Comparison of ENCODE assay signal across 7 mouse cellular contexts in the genomic region with DNA sequence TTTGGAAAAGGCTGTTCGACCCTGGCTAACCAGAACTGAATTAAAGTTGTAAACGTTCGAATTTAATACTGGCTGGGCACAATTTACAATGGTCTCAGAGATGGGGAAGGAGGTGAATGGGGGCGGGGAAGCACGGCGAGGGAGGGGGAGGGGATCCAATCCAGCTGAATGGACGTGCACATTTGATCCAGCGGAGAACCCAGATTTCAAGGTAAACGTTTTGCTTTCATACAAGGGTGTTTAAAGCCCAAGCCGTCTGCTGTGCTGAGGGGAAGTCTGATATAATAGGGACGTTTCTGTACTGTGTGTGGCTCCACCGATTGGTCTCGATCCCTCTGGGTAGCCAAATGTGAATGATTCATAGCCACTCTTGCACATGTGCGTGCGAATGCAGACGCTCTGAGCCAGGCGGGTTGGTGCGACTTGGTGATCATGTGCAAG. TPM values are rescaled to one million over a fixed set of nuclear protein-coding genes. Genes with fewer than 3 reads are reported as not detected.
DNase-seq lines count a peak whose midpoint lies in the region; ATAC-seq and TF ChIP-seq lines count a peak whose summit lies in the region.

No protein-coding gene starts in this region.

- peak overlapping the region; percentile 92 for H3K9ac ChIP-seq in forebrain, embryonic 14.5 days (ENCODE audit: low read length)
- H3K9ac ChIP-seq in neural tube, embryonic 13.5 days, result peak overlapping the region; percentile 95

- no peak for TF ChIP-seq CTCF in G1E (IDR thresholded peaks at IDR 0.05; ENCODE audit: low read depth, low read length)

- H3K4me3 ChIP-seq in G1E (ENCODE audit: low read depth, low read length), result peak overlapping the region; percentile 94
- H3K4me3 ChIP-seq in forebrain, embryonic 14.5 days (ENCODE audit: low read depth, low read length), result peak overlapping the region; percentile 73
- peak overlapping the region; percentile 86 for H3K4me3 ChIP-seq in neural tube, embryonic 13.5 days

- H3K27me3 ChIP-seq in G1E (ENCODE audit: insufficient read depth, low read length), result no peaks in the 10 kb centered on the region
- H3K27me3 ChIP-seq in forebrain, embryonic 14.5 days (replicated peaks; ENCODE audit: control insufficient read depth, insufficient read depth, low read length), result 0 out of 2 replicates have a peak, but pooled peaks cover 3% of the 10 kb centered on the region
- H3K27me3 ChIP-seq in neural tube, embryonic 13.5 days, result peaks cover 7% of the 10 kb centered on the region; the same call in 1 of the 2 replicates

- DNase-seq in G1E (ENCODE audit: low spot score), result peak; percentile 29
- DNase-seq in brain, adult 2 months (ENCODE audit: low read depth, low spot score), result peak; percentile 87
- peak; percentile 70 for DNase-seq in forebrain, embryonic 14.5 days (ENCODE audit: low spot score)
- peak; percentile 48 to 51 for DNase-seq in left cerebral cortex, adult 18-20 months (ENCODE audit: low spot score in 2 of 2)
- no peak for DNase-seq in ovary, postnatal 10 days (ENCODE audit: low spot score)

- H3K27ac ChIP-seq in forebrain, embryonic 14.5 days (ENCODE audit: low read depth, low read length), result peak overlapping the region; percentile 97
- H3K27ac ChIP-seq in neural tube, embryonic 13.5 days (replicated peaks), result peak overlapping the region; percentile 98

- H3K9me3 ChIP-seq in G1E (replicated peaks), result no peaks in the 10 kb centered on the region
- no peaks in the 10 kb centered on the region for H3K9me3 ChIP-seq in forebrain, embryonic 14.5 days (replicated peaks; ENCODE audit: control insufficient read depth, low read length)
- no peaks in the 10 kb centered on the region for H3K9me3 ChIP-seq in neural tube, embryonic 13.5 days

- no peak for ATAC-seq in G1E (ENCODE audit: extremely low read depth, insufficient number of reproducible peaks, low FRiP score, poor library complexity, severe bottlenecking)
- ATAC-seq in forebrain, embryonic 14.5 days, result peak; percentile 18; the same call in 1 of the 2 replicates
- peak; percentile 14; the same call in 1 of the 2 replicates for ATAC-seq in neural tube, embryonic 13.5 days (ENCODE audit: low read depth)
- no peak for ATAC-seq in CD4-positive, CD25-positive, alpha-beta regulatory T cell, adult 4 months

- H3K4me1 ChIP-seq in G1E (ENCODE audit: insufficient read depth, low read depth, low read length), result peaks cover 64% of the 10 kb centered on the region
- peaks cover 14% of the 10 kb centered on the region for H3K4me1 ChIP-seq in forebrain, embryonic 14.5 days (ENCODE audit: control insufficient read depth, insufficient read depth, low read length)
- H3K4me1 ChIP-seq in neural tube, embryonic 13.5 days (replicated peaks), result peaks cover 32% of the 10 kb centered on the region

- H3K36me3 ChIP-seq in G1E (replicated peaks), result peaks cover 33% of the 10 kb centered on the region
- H3K36me3 ChIP-seq in forebrain, embryonic 14.5 days (ENCODE audit: control insufficient read depth, insufficient read depth, low read length), result no peaks in the 10 kb centered on the region
- 0 out of 2 replicates have a peak, but pooled peaks cover 4% of the 10 kb centered on the region for H3K36me3 ChIP-seq in neural tube, embryonic 13.5 days

- WGBS in forebrain, embryonic 14.5 days, result under 1% methylated on average over 18 of the region's 18 CpGs
- under 1% methylated on average over 18 of the region's 18 CpGs for WGBS in neural tube, embryonic 13.5 days

- peak overlapping the region; percentile 62 for H3K4me2 ChIP-seq in forebrain, embryonic 14.5 days (ENCODE audit: low read length)
- H3K4me2 ChIP-seq in neural tube, embryonic 13.5 days, result peak overlapping the region; percentile 70

RNA-seq across cellular contexts. Expression of a gene that starts 2.0 kb away (rescaled TPM):
- total RNA-seq in G1E (2014; fragmentation: Nextera tagmentation) (71.6 and 76.7 TPM in 2 replicates), G1E (2017) (12.6 and 14.5 TPM in 2 replicates)
- polyA plus RNA-seq in G1E (2012), result 21.5 and 22.7 TPM in 2 replicates
- polyA plus RNA-seq in forebrain, embryonic 14.5 days (2014; fragmentation: Nextera tagmentation; extraction: Ambion mirVana), result 14.3 and 19.0 TPM in 2 replicates
- 10 to 100 TPM; 70.2 to 71.7 TPM for total RNA-seq in left cerebral cortex, adult 18-20 months (2021)
- 26.6 TPM in 2 replicates for polyA plus RNA-seq in neural tube, embryonic 13.5 days (2015; fragmentation: Nextera tagmentation; extraction: Ambion mirVana)
- polyA plus RNA-seq in CD4-positive, CD25-positive, alpha-beta regulatory T cell, adult 4 months (2017; shearing (Covaris generic)), result not detected

Comparison
In these comparisons a context has a peak if more than half of its experiments do, and no peak if none do; other contexts are left out.
1. ATAC-seq: peak in forebrain, embryonic 14.5 days (single experiment) and neural tube, embryonic 13.5 days (single experiment); none in G1E (single experiment) and CD4-positive, CD25-positive, alpha-beta regulatory T cell, adult 4 months (single experiment).
2. RNA of a gene that starts 2.0 kb away (polyA plus RNA-seq): 26.6 TPM in neural tube, embryonic 13.5 days, 21.5 to 22.7 TPM in G1E and 14.3 to 19.0 TPM in forebrain, embryonic 14.5 days; not detected in CD4-positive, CD25-positive, alpha-beta regulatory T cell, adult 4 months; every median in the first group is over 10 times any median in the second.
3. Peak in every context shown above with its lines, with median percentiles within 50 percentile points of each other: H3K4me3 ChIP-seq.